Mouse (Mus musculus) stomach, embryonic 16.5 days (tissue): ENCODE data around the gene Hgf. TPM values are rescaled to one million over a fixed set of nuclear protein-coding genes. Genes with fewer than 3 reads are reported as not detected.

Source experiments
- ATAC-seq: fragments of 200-750 bp; cut with Nextera tagmentation; 2 replicates; pipeline ENCODE4 v1.8.0; 2017; ENCODE audit warnings: moderate number of reproducible peaks, moderate TSS enrichment; ENCODE audit not compliant: insufficient read depth, low FRiP score
- H3K27ac ChIP-seq: fragments of 300-500 bp; sonication (generic); 2 replicates; pipeline ENCODE4 v1.5.1; 2014; ENCODE audit warnings: low read length
- H3K27me3 ChIP-seq: fragments of 300-500 bp; sonication (generic); 2 replicates; pipeline ENCODE4 v1.6.1; 2014; ENCODE audit warnings: low read length, control low read depth, mixed read lengths; ENCODE audit not compliant: control insufficient read depth, insufficient read depth
- H3K36me3 ChIP-seq: fragments of 300-500 bp; sonication (generic); 2 replicates; pipeline ENCODE4 v1.6.1; 2014; ENCODE audit warnings: low read length; ENCODE audit not compliant: control insufficient read depth, insufficient read depth
- H3K4me1 ChIP-seq: fragments of 300-500 bp; sonication (generic); 2 replicates; pipeline ENCODE4 v1.6.1; 2014; ENCODE audit warnings: low read length, control low read depth, mixed read lengths; ENCODE audit not compliant: control insufficient read depth, insufficient read depth
- H3K4me2 ChIP-seq: fragments of 300-500 bp; sonication (generic); 2 replicates; pipeline ENCODE4 v1.6.1; 2014; ENCODE audit warnings: low read depth, low read length, mixed read lengths
- H3K4me3 ChIP-seq: fragments of 300-500 bp; sonication (generic); replicated peaks from 2 replicates; pipeline ENCODE4 v1.5.1; 2014; ENCODE audit warnings: mild to moderate bottlenecking, low read length
- H3K9ac ChIP-seq: fragments of 300-500 bp; sonication (generic); 2 replicates; pipeline ENCODE4 v1.6.1; 2014; ENCODE audit warnings: low read length
- H3K9me3 ChIP-seq: fragments of 300-500 bp; sonication (generic); replicated peaks from 2 replicates; pipeline ENCODE4 v1.6.1; 2016; ENCODE audit warnings: low read length, control low read depth; ENCODE audit not compliant: control insufficient read depth
- WGBS: fragments of 180-500 bp; shearing (Covaris S2); extraction: QIAGEN DNeasy Blood & Tissue Kit; methylation state at CpG from one replicate; pipeline ENCODE4 v1.1.7; 2014; 5-methylcytosine and 5-hydroxymethylcytosine counted together
- polyA plus RNA-seq: library from polyadenylated mRNA; unstranded; fragments of >200 nt; fragmentation: Nextera tagmentation; extraction: Ambion mirVana; gene quantifications from 2 replicates; pipeline ENCODE4 v1.2.1, GENCODE M21; 2015

Gene Hgf
- polyA plus RNA-seq, 1 experiment from 2014 or later, result 3.8 TPM

GRCm38 (mm10) chr5:16577882-16578742 is 24.8 kb downstream of the Hgf start:
- no peak for ATAC-seq
- H3K27ac ChIP-seq, result no peak overlapping the region
- no peaks in the 10 kb centered on the region for H3K27me3 ChIP-seq

GRCm38 (mm10) chr5:16595699-16596098 is 42.4 kb downstream of the Hgf start:
- Histone ChIP-seq H3K27me3 (no peaks in the 10 kb centered on the region), H3K4me2 (no peak overlapping the region), H3K9me3 (no peaks in the 10 kb centered on the region), H3K4me1 (no peaks in the 10 kb centered on the region), H3K36me3 (no peaks in the 10 kb centered on the region), H3K4me3 (no peak overlapping the region), H3K9ac (no peak overlapping the region), H3K27ac (no peak overlapping the region)
- no peak for ATAC-seq
- WGBS, result 75% methylated on average over 4 of the region's 4 CpGs

More at GRCm38 (mm10) chr5:16577882-16578742, 24.8 kb downstream of the Hgf start:
- WGBS, result 66% methylated on average over 14 of the region's 14 CpGs
- H3K9me3 ChIP-seq, result no peaks in the 10 kb centered on the region
- H3K36me3 ChIP-seq, result no peaks in the 10 kb centered on the region
- no peaks in the 10 kb centered on the region for H3K4me1 ChIP-seq
- H3K4me3 ChIP-seq, result no peak overlapping the region
- H3K9ac ChIP-seq, result no peak overlapping the region
- no peak overlapping the region for H3K4me2 ChIP-seq

GRCm38 (mm10) chr5:16597996-16598395 is 44.7 kb downstream of the Hgf start:
- H3K27ac ChIP-seq, result no peak overlapping the region
- no peak for ATAC-seq
- no peak overlapping the region for H3K9ac ChIP-seq
- no peaks in the 10 kb centered on the region for H3K4me1 ChIP-seq
- WGBS, result 60% methylated on average over 6 of the region's 6 CpGs
- H3K36me3 ChIP-seq, result no peaks in the 10 kb centered on the region
- H3K9me3 ChIP-seq, result no peaks in the 10 kb centered on the region
- H3K4me2 ChIP-seq, result no peak overlapping the region
- no peaks in the 10 kb centered on the region for H3K27me3 ChIP-seq
- H3K4me3 ChIP-seq, result no peak overlapping the region

GRCm38 (mm10) chr5:16601463-16601862 is 48.2 kb downstream of the Hgf start:
- Histone ChIP-seq H3K27ac (no peak overlapping the region), H3K4me1 (no peaks in the 10 kb centered on the region), H3K4me2 (no peak overlapping the region), H3K9ac (no peak overlapping the region), H3K4me3 (no peak overlapping the region), H3K36me3 (no peaks in the 10 kb centered on the region), H3K9me3 (no peaks in the 10 kb centered on the region), H3K27me3 (no peaks in the 10 kb centered on the region)
- ATAC-seq, result no peak
- 76% methylated on average over 1 of the region's 1 CpGs for WGBS

- Histone ChIP-seq H3K4me2 (no peak overlapping the region), H3K27me3 (no peaks in the 10 kb centered on the region), H3K4me3 (no peak overlapping the region), H3K4me1 (no peaks in the 10 kb centered on the region), H3K36me3 (no peaks in the 10 kb centered on the region), H3K27ac (no peak overlapping the region), H3K9ac (no peak overlapping the region), H3K9me3 (no peaks in the 10 kb centered on the region)
- ATAC-seq, result no peak
- WGBS, result 53% methylated on average over 1 of the region's 1 CpGs
Measured at GRCm38 (mm10) chr5:16632996-16633395, 79.7 kb downstream of the Hgf start.

- no peaks in the 10 kb centered on the region for H3K36me3 ChIP-seq
- no peak overlapping the region for H3K9ac ChIP-seq
- 33% methylated on average over 7 of the region's 7 CpGs for WGBS
- H3K4me2 ChIP-seq, result 0 out of 2 replicates have a peak overlapping the region, but pooled peaks have one; percentile 22
- no peak overlapping the region for H3K27ac ChIP-seq
- no peak for ATAC-seq
- no peaks in the 10 kb centered on the region for H3K4me1 ChIP-seq
- no peaks in the 10 kb centered on the region for H3K27me3 ChIP-seq
- H3K9me3 ChIP-seq, result no peaks in the 10 kb centered on the region
- no peak overlapping the region for H3K4me3 ChIP-seq
Measured at GRCm38 (mm10) chr5:16646417-16646816, 93.1 kb downstream of the Hgf start.

GRCm38 (mm10) chr5:16647701-16648100 is 94.4 kb downstream of the Hgf start:
- no peak overlapping the region for H3K4me2 ChIP-seq
- no peaks in the 10 kb centered on the region for H3K9me3 ChIP-seq
- H3K27me3 ChIP-seq, result no peaks in the 10 kb centered on the region
- no peak overlapping the region for H3K27ac ChIP-seq
- no peaks in the 10 kb centered on the region for H3K36me3 ChIP-seq
- no peak overlapping the region for H3K4me3 ChIP-seq
- ATAC-seq, result no peak
- no peaks in the 10 kb centered on the region for H3K4me1 ChIP-seq
- no peak overlapping the region for H3K9ac ChIP-seq

- 89% methylated on average over 1 of the region's 1 CpGs for WGBS
- ATAC-seq, result no peak
- Histone ChIP-seq H3K9me3 (no peaks in the 10 kb centered on the region), H3K27ac (no peak overlapping the region), H3K4me3 (no peak overlapping the region), H3K4me1 (no peaks in the 10 kb centered on the region), H3K27me3 (no peaks in the 10 kb centered on the region), H3K36me3 (no peaks in the 10 kb centered on the region), H3K9ac (no peak overlapping the region), H3K4me2 (no peak overlapping the region)
Measured at GRCm38 (mm10) chr5:16650240-16650639, 96.9 kb downstream of the Hgf start.

GRCm38 (mm10) chr5:16654022-16654421 is 100.7 kb downstream of the Hgf start:
- Histone ChIP-seq H3K9ac (no peak overlapping the region), H3K27ac (no peak overlapping the region), H3K4me2 (no peak overlapping the region), H3K36me3 (no peaks in the 10 kb centered on the region), H3K4me3 (no peak overlapping the region), H3K27me3 (no peaks in the 10 kb centered on the region), H3K4me1 (no peaks in the 10 kb centered on the region), H3K9me3 (no peaks in the 10 kb centered on the region)
- 6% methylated on average over 7 of the region's 7 CpGs for WGBS
- ATAC-seq, result no peak
